Mouse (Mus musculus) large intestine, adult 2 months (tissue): ENCODE measurements around the gene Mrs2. TPM values are rescaled to one million over a fixed set of nuclear protein-coding genes. Genes with fewer than 3 reads are reported as not detected.

Source experiments
- DNase-seq: peaks from one replicate; pipeline ENCODE4 v3.0.0-alpha.2; 2012; ENCODE audit warnings: low read depth, low spot score
- WGBS: fragments of 180-500 bp; shearing (Covaris S2); methylation state at CpG from one replicate; pipeline ENCODE4 v1.1.7; 2018; 5-methylcytosine and 5-hydroxymethylcytosine counted together
- polyA plus RNA-seq: library from polyadenylated mRNA; depleted of rRNA; stranded (reverse); fragments of >200 nt; gene quantifications from 2 replicates; pipeline ENCODE4 v1.2.3, GENCODE M21; 2012; rRNA removed

Mrs2 gene
- 11.0 and 22.5 TPM in 2 replicates for polyA plus RNA-seq

DNA sequence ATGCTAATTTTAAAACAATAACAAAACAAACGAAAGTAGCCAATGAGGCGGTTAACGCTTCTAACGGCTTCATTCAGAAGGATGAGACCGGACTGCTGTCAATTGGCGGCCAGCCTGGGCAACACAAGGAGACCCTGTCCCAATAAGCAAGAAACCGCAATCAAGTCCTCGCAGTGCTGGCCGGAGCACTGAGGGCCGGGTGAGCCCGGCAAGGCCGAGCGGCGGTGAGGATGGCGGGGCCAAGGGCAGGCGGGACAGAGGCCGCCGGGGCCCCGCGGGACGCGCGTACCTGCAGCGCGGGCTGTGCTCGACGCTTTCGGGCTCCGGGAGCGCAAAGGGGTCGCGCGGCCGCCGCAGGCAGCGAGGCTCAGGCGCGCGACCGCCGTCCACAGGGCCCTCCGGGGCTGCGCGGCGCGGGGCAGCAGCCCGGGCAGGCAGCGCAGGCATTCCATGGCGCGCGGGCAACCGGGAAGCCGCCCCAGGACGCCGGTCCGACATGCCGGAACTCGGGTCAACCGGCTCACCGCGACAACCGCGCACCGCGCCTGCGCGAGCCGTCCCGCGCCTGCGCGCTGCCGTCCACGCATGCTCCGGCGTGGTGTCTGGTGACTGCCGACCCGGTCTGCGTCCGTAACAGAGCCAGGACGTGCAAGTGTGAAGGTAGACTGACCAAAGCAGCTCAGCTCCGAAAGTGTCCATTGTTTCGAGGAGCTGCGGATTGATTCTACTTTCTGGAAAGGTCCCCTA is at the start of gene Mrs2:
Gene Mrs2 (minus strand): TSS at position 587 of the 747 bp plus-strand sequence.
- under 1% methylated on average over 84 of the region's 84 CpGs for WGBS
- DNase-seq, result no peak

DNA sequence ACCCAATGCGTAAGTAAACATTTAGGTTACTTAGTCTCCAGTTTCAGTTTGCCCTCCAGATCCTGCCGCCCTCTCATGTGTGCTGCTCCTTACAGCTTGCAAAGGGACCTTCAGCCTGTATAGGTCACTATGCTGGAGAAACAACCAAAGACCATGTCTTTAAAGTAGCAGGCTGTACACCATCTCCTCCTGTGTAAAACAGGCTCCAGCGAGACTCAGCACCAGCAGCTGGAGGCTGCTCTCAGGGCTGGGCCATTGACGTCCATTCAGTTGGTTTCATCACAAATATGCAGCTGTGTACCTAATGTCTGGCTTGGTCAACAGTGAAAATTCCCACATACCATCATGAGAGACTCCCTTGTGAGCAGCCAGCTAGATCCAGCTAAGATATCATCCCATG is 49.6 kb upstream of the Mrs2 start:
- 74% methylated on average over 4 of the region's 4 CpGs for WGBS
- DNase-seq, result no peak

DNA sequence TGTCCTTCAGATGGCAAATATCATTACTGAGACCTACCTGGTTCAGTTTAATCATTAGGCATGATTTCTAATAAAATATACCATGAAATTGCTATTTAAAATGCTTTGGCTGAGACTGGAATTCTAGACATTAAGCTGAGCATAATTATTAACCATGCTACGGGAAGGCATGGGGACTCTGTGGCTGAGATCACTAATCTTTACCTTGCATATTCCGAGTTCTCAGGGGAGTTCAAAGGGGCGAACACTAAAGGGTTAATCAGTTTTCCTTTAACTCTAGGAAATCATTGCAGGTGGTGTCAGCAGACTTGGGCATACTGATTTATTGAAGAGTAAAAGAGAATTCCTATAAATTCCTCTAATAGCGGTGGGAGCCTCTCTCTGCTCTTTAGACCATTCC is 47.0 kb upstream of the Mrs2 start:
- WGBS, result 67% methylated on average over 4 of the region's 4 CpGs
- no peak for DNase-seq

DNA sequence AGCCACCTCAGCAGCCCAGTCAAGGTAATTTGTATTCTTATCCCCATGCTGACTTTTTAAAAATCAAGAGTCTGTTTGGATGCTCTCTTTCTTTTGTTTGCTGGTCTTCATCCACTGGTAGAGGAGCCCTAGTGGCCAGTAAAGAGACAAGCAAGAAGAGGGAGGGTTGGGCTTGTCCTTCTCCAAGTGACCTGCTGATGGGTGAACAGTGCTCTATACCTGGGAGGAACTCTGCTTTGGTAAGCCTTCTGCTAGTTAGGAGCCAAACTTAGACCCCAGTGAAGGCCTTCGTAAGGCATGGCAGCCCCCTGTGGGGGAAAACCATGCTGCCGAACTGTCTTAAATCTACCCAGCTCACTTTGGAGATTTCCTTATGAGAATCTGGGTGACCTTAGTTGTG is 46.5 kb upstream of the Mrs2 start:
- WGBS, result 97% methylated on average over 2 of the region's 2 CpGs
- DNase-seq, result no peak

DNA sequence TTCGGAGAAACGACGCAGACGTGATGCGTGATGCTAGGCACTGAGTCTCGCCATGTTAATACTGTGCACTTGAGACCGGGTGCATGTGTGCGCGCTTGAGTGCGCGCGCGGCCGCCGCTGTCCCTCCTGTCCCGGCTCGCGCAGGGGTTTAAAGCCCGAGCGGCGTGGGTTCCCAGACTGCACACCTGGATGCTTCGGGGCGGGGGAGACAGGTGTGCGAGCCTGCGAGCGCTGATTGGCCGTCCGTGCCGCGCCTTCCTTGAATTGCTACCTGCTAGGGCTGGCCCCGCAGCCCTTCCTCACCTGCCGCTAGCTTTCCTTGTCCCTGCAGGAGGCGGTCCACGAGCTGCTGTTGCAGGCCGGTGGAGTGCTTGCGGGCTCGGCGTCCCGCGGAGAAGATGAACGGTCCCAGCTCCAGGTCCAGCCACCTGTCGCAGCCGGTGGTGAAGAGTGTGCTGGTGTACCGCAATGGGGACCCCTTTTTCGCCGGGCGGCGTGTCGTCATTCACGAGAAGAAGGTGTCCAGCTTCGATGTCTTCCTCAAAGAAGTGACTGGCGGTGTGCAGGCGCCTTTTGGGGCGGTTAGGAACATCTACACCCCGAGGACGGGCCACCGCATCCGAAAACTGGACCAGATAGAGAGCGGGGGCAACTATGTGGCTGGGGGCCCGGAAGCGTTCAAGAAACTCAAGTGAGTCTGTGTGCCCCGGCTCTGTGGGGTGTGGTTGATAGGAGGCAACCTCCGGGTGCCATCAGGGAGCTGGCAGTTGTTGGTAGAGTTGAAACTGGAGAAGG is 35.9 kb upstream of the Mrs2 start, which contains the start of gene Dcdc2a:
Gene Dcdc2a (plus strand): TSS at position 132 of the 795 bp plus-strand sequence.
- no peak for DNase-seq
- 5% methylated on average over 63 of the region's 63 CpGs for WGBS

DNA sequence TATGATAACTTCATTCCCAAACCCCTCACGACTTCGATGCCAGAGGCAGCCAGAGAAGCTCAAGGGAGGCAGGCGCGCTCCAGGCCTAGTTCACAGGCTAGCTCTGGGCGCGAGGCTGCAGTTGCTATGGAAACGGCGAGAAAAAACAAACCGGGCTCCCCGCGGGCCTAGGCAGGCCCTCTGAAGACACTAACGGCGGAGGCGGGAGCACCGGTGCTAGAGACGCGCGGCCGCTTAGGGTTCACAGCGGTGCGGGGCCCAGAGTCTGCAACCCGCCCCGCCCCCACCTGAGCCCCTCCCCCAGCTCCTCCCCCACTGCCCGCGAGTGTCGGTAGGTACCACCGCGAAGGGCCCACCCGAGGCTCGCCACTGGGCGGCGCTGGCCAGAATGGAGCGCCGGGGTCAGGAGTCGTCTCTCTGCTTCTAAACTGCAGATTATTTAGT is 35.0 kb upstream of the Mrs2 start:
- no peak for DNase-seq

DNA sequence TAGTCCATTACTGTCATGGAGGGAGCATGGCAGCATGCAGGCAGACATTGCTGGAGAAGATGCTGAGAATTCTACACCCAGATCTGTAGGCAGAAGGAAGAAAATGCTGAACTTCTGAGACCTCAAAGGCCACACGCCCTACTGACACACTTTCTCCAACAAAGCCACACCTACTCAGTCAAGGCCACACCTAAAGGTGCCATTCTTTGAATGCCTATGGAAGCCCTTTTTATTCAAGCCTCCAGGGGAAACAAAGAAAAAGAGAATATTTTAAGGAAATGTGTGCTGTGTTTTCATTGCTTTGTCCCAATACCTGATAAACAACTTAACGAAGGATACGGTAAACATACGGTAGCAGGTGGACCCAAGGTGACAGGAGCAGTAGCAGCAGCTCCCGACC is 32.5 kb upstream of the Mrs2 start:
- 83% methylated on average over 5 of the region's 5 CpGs for WGBS
- DNase-seq, result no peak

More for the DNA sequence above, 35.0 kb upstream of the Mrs2 start:
- 2% methylated on average over 35 of the region's 35 CpGs for WGBS

DNA sequence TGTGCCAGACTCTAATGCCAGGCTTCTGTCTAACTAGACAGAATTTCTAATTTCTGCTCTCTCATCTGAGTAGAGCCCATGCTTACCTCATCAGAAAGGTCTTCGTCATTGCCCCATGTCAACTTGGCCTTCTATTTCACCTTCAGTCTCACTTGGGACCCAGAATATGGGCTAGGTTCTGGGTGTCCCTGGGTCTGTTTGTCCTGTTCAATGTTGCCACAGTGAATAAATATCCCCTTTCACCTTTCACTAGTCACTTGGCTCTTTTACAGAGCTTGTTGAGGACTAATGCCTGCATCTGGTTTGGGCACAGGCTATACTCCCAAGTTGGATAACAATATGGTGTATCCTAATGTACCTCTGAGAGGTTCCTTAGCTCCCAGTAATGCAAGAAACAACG is 19.3 kb upstream of the Mrs2 start:
- no peak for DNase-seq
- 81% methylated on average over 2 of the region's 2 CpGs for WGBS

DNA sequence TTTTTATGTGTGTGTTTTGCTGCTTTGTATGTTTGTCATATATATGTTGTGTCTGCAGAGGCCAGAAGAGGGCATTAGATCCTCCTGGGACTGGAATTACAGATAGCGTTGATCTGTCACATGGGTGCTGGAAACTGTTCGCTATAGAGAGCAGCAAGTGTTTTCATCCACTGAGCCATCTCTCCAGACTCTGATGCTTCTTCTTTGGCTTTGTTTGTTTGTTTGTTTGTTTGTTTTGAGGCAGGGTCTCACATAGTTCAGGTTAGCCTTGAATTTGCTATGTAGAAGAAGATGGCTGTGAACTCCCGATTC is 6.9 kb upstream of the Mrs2 start:
- WGBS, result 43% methylated on average over 3 of the region's 3 CpGs

DNA sequence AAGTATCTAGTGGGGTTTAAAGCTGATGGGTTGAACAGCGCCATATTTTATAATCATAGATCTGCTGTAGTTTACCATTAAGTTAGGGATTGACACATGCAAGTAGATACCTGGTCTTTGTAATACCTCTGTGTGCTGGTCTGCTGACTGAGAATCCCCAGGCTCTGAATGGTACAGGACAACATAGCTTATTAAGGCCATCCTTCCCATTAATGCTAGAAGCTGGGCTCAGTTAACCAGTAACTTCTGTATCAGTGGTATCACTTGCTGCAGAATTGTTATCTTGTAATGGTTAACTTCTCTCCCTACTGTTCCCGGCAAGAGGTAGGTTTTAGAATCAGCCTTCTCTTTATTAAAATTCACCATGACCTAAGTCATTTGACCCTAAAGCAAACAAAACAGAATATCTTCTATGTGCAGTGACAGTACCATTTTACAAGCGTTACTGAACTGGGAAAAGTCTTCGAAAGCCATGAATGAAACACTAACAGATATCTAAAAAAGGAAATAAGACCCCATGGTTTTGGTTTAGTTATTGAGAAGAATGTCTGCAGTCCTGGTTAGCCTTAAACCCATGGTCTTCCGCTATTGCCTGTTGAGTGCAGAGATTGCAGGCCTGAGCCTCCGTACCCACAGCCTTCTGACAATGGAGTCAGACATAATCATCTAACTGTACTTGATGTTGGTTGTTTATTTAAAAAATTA is 6.4 kb upstream of the Mrs2 start:
- 63% methylated on average over 6 of the region's 6 CpGs for WGBS
- DNase-seq, result no peak

More for the DNA sequence above, 6.9 kb upstream of the Mrs2 start:
- DNase-seq, result no peak

DNA sequence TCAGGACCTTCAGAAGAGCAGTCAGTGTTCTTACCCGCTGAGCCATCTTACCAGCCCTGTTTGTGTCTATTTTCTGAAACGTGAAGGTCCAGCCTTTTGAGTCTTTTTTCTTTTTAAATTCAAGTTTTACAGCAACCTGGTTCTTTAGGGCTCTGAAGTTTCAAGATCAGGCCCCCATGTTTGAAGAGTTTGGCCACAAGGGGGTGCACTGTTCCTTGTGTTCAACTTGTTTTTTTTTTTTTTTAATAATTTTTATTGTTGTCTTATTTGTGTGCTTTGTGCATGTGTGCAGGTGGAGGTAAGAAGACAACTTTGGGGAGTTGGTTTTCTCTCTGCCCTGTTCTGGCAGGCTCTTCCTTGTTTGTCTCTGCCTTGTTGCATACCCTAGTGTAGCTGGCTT is 4.5 kb upstream of the Mrs2 start:
- WGBS, result 30% methylated on average over 2 of the region's 2 CpGs

DNA sequence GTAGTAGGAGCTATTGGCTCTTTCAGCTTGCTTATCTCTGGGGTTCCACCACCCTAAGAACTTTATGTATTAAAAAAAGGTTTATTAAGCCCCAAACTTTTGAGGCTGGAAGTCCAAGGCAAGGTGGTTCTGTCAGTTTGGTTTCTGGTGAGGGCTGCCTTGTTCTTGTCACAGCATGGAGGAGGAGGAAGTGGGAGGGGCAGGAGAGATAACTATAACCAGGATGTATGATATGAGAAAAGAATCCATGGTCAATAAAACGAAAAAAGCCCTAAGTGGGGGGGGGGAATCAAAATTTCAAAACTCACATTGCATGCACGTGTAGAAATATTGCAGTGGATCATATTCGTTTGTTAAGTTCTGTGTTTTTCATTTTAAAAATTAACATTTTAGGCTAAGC is 3.0 kb upstream of the Mrs2 start:
- DNase-seq, result no peak
- 51% methylated on average over 3 of the region's 3 CpGs for WGBS

More for the DNA sequence above, 4.5 kb upstream of the Mrs2 start:
- DNase-seq, result no peak

DNA sequence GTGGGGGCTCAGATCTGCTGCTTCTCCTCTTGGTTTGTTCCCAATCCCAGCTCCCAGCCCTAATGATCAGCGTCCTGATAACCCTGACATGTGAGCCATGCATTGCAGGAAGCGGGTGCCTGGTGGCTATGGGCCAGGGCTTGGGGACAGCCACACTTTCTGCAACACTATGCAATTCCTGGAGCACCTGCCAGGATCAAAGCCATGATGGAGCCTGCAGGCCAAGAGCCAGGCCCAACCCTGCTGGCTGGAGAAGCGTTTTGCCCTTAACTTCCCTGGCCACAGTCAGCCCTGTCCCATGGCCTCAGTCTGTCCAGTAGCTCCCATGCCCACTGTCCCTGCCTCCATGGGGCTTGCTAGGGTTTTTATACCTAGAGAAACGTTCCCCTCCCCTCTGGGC is 2.2 kb upstream of the Mrs2 start:
- no peak for DNase-seq
- 33% methylated on average over 4 of the region's 4 CpGs for WGBS

DNA sequence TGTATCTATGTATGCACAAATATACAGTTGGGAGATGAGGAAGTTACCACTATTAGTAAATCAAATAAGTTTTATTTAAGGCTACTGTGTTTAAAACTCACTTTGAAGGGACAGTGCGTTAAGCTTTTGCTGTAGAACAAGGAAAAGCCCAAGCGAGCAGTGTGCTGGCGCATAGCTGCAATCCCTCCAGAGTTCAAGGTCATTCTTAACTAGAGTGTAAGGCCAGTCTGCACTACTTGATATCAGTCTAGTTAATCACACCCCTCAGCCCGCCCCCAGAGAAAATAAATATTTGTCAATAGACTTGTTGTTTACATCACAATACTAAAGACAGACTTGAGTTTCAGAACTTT is 337 bp upstream of the Mrs2 start:
- WGBS, result 17% methylated on average over 4 of the region's 4 CpGs
- DNase-seq, result no peak

DNA sequence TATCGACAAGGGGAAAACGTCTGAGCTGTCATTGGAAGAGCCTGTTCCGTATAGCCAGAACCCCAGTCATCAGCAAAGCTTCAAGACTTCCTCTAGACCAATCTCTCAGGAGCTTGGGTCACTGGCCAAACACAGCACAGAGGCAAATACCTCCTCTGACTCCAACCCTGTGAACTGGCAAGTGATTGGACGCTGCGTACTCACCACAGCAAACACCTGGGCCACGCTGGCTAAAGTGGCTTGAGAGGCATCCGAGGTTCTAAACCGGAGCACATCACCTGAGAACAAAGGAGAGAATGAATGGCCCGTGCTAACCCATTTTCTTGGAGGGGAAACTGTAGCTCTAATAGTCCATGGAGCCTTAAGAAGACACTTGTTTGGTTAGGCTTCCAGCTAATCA is 1.9 kb downstream of the Mrs2 start:
- WGBS, result 64% methylated on average over 9 of the region's 9 CpGs
- no peak for DNase-seq

DNA sequence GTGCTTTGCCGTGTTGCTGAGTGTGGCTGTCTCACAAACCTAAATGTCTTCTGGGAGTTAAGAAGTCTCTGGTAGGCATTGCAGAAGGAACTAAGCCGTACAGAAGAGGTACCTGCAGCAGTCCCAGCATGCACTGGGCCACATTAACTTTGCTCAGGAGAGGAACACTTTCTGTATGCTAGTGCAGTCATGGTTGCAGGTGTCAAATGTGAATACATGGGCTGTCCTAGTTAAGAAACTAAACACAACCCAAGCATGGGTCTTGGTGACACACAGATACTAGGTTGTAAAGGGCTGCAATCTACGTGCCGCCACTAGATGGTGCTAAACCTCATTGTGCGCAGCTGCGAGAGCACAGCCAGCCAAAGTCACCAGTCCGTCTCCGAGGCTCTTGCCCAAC is 13.1 kb downstream of the Mrs2 start:
- WGBS, result 63% methylated on average over 8 of the region's 8 CpGs
- DNase-seq, result no peak

DNA sequence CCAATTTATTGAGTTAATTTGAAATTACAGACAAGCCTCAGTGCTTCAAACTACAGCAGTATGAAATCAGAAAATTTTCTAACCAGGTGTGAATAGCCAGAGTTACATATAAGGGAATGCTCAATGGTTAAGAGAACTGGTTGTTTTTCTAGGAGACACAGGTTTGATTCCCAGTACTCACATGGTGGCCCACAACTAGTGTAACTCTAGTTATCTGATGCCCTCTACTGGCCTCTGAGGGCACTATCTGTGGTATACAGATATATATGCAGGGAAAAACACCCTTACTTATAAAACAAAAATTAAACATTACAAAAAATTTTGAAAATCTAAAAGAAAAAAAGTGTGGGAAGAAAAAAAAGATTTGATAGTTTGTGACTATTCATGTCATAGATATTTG is 17.2 kb downstream of the Mrs2 start:
- DNase-seq, result no peak

DNA sequence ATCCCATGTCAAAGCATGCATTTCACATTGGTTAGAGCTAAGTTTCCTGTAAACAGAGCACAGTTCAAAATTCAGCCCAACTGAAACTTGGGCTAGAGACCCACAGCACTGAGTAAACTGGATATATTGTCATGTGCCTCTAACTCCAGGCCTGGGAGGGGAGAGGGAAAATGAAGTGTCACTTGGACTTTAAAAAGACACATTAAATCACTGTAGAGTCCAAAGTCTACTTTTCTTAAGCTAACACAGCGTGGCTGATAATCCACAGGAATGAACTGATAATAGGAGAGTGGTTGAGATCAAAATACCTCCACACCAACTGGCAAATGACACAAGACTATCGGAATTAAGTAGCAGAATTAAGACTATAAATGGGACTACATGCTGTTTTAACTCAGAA is 20.6 kb downstream of the Mrs2 start:
- DNase-seq, result no peak
- WGBS, result 47% methylated on average over 2 of the region's 2 CpGs

DNA sequence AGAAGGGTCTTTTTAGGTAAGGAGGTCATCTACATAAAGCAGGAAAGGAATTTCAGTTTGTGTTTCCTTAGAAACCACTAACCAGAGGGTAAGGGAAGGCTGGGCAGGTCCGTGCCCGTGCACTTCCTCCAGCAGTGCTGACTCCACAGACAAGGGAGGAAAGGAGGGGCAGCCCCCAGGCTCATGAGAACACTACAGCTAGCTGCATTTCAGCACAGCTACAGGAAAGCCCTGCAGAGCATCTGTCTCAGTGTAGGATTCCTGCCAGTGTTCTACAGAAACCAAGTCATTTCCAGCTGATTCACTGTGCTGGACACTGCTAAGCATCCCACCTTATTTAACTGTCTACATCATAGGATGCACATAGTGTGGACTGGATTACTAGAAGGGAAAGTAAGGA is 27.0 kb downstream of the Mrs2 start:
- 53% methylated on average over 2 of the region's 2 CpGs for WGBS

DNA sequence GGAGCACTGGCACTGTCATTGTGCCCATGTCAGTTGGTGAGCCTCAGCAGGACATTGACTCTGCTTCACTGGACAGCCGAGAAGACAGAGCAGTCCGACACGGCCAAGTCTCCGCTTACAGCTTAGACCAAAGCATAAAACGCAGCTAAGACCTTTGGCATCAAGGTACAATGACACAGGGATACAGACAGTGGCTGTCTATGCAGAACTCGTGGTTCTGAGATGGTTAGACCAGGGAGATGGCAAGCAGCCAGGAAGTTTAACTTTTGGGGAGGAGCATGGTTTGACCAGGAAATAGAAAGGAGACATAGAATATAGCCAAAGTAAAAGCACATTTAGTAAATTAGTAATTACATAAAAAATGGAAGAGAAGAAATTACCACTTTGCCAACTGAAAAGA is 31.2 kb downstream of the Mrs2 start:
- no peak for DNase-seq
- WGBS, result 52% methylated on average over 6 of the region's 6 CpGs

More for the DNA sequence above, 27.0 kb downstream of the Mrs2 start:
- DNase-seq, result no peak

DNA sequence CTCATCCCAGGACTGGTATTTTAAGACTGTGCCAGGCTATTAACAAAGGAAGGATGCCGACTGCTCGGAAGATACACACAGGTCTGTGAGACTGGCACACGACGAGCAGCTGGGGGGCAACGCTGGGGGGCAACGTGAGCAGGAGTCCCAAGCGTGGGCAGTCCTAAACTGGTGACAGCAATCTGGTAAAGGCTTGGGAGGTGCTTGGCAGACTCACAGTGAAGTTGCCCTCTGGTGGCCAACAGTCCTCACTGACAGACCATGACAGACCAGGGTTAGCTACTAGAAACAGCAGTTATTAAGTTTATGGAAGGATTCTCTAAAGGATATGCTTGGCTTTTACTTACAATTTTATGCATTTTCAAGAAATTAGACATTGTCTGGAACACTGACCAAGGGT is 31.8 kb downstream of the Mrs2 start:
- DNase-seq, result no peak
- 40% methylated on average over 7 of the region's 7 CpGs for whole genome bisulfite sequencing
